Mouse (Mus musculus): ENCODE measurements at regions not wholly inside any gene's neighbourhood (a gene's known extent, or its start where the extent isn't known, plus 50 kb on each side); places are given as distances from the start of the nearest gene placed in this dataset.
"Not testable (repeated sequence)": the region's sequence is repeated elsewhere in the genome, so short reads cannot be mapped to it uniquely, and the experiment has no call there.

DNA sequence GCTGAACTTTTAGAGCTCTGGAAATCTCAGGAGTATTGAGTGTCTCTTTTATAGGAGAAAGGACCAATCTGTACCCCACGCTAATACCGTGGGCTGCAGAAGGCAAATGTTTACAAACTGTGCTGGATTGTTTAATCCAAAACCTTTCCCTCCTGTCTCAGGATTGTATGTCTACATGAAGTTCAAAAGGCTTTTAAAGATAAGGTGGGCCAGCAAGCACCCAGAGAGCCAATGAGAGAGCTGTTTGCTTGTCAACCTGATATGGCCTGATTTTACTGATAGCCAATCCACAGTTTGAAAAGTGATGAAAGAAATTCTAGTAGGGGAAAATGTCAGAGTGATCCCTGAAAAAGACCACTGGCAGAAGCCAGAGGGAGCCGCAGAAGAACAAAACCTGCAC is 305.8 kb downstream of the Inhba start:
- no peak for DNase-seq

DNA sequence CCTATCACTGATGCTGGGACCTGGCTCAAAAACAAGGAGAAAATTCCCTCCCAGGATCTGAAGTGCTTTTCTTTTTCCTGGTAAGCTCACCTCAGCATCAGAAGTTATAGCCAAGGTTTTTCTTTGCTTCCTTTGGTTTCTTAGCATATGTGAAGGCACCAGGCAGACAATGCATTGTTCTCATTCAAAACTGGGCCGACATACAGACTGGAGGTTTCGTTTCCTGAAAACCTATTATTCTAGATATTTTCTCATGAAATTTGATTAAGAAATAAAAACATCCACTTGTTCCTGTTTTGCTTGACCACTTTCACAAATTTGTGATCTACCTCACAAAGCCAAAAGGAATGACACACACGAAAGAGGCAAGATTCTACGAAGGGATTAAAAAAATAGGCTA is 308.7 kb downstream of the Inhba start:
- no peak for DNase-seq

- DNase-seq, result no peak
Measured at GRCm38 (mm10) chr13:16325661-16326060, 314.0 kb downstream of the Inhba start.

GRCm38 (mm10) chr13:16341727-16342126 is 330.1 kb downstream of the Inhba start:
- DNase-seq, result no peak

- DNase-seq, result no peak
Measured at GRCm38 (mm10) chr13:16342171-16342570, 330.5 kb downstream of the Inhba start.

- no peak for DNase-seq
Measured at GRCm38 (mm10) chr13:16343280-16343945, 331.8 kb downstream of the Inhba start.

DNA sequence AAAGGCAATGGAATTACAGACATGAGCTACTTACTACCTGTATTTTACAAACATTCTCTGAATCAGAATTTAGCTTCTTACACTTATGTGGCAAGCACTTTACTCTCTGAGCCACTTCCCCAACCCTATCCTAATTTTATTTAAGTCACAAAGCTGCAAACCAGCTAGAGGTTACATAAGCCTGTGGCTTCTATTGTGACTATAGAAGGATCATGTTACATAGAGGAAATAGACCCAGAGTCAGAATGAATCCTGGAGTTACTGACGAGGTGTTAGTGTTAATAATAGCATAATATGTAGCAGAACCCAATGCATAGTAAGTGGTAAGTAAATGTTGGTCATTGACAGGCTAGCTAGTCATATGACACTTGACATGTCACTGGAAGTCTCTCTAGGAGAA is 337.7 kb downstream of the Inhba start:
- DNase-seq, result no peak

- DNase-seq, result peak; percentile 14
Measured at GRCm38 (mm10) chr13:16350061-16350460, 338.4 kb downstream of the Inhba start.

DNA sequence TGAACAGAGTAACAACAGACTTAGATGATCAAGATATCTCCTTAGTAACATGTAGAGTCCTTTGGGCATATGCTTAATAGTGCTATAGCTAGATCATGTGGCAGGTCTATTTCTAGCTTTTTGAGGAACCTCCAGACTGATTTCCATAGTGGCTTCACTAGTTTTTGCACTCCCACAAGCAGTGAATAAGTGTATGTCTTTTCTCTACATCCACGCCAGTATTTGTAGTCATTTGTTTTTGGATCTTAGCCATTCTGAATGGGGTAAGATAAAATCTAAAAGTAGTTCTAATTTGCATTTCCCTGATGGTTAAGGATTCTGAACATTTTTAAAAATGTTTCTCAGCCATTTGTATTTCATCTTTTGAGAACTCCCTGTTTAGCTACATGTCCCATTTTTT is 343.7 kb downstream of the Inhba start:
- no peak for DNase-seq

DNA sequence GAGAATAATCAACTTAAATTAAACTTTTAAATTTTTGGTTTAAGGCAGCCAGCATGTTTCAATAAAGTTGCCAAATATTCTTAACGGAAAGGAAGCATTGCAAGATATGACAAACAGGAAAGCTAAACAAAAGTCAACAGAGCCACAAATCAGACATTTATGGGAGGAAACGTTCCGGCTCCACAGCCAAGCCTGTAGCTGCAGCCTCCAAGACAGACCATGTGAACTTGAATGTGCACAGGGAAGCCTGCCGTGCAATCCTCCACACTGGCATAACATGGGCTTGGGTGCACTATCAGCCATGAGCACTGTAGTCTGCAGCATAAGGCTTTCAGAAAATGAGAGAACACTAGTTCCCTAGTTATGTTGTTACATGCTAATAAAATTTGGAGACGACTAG is 367.8 kb downstream of the Inhba start:
- no peak for DNase-seq

DNA sequence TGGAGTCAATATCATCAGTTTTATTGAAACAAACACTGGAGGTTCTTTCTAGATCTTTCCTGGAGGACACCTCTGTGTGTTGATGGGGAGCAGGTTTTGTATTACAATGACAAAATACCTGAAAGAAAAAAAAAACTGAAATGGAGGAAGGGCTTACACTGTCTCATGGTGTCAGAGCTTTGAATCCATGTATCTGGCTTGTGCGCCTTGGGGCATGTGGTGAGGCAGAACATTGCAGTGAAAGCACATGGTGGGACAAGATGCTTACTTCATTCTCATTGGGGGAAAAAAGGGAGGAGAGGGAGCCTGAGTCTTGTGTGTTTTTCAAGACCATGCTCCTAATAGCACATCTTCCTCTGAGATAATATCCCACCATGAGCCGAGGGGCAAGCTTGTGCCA is 368.3 kb downstream of the Inhba start:
- no peak for DNase-seq

- no peak for DNase-seq
Measured at GRCm38 (mm10) chr13:16382936-16383511, 371.4 kb downstream of the Inhba start.

DNA sequence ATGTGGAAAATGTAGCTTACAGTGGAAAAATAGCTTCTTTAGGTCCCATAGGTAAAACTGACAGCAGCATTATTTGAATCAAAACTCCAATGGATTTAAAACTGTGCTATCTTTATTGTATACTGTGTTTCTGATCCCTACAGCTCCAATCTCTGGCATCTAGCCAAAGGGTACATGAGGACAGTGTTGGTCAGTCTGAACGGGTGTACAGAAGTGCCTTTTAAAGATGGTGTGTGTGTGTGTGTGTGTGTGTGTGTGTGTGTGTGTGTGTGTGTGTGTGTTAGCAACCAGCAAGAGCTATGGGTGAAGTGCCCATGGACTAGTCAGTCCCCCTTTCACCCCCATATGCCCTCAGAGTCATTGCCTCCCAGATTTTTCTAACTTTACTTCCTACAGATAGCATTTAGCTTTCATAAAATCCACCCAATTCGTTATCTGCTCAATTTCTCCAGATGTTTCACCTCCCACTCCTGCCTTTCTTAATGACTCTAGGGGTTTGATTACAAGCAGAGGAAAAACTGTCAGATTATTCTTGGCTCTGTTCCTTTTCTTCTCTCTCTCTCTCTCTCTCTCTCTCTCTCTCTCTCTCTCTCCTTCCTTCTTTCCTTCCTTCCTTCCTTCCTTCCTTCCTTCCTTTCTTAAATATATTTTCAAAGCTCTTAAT is 404.8 kb downstream of the Inhba start:
- no peak for DNase-seq

- no peak for DNase-seq
Measured at GRCm38 (mm10) chr13:16424147-16424546, 412.5 kb downstream of the Inhba start.

GRCm38 (mm10) chr13:16435436-16435835 is 423.8 kb downstream of the Inhba start:
- DNase-seq, result no peak

- DNase-seq, result no peak
Measured at GRCm38 (mm10) chr13:16453234-16453633, 441.6 kb downstream of the Inhba start.

DNA sequence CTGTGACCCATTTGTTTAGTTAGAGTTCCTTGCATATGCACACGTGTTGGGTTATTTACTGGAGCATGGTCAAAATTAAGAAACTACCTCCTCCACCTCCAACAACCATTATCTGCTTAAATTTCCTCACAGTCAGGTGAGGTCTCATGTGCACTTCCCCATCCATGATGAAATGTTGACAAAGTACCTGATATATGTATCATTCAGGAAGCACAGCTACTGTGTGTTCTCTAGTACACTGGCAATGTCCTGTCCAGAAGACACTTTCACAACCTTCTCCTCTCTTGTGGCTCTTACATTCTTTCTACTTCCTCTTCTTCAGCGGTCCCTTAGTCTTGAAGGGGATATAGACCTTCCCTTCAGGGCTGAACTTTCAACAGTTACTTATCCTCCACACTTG is 448.1 kb downstream of the Inhba start:
- DNase-seq, result no peak

GRCm38 (mm10) chr13:16461681-16462080 is 450.0 kb downstream of the Inhba start:
- no peak for DNase-seq

DNA sequence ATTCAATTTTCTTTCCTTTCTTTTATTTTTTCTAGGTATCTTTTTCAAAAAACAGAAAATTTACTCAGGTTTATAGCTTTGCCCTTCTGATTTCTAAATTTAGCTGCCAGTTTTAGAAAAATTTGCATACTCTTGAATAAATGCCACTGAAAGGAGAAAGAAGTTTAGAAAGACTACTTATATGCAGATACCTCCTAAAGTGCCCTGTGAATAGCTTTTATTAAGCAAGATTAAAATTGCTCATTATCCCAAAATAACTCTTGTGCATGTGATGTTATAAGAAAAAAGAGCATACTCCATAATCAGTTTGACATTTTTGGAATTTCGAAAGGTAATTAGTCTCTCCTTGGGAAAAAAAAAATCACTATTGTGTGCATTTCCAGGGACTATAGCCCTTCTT is 453.2 kb downstream of the Inhba start:
- no peak for DNase-seq

DNA sequence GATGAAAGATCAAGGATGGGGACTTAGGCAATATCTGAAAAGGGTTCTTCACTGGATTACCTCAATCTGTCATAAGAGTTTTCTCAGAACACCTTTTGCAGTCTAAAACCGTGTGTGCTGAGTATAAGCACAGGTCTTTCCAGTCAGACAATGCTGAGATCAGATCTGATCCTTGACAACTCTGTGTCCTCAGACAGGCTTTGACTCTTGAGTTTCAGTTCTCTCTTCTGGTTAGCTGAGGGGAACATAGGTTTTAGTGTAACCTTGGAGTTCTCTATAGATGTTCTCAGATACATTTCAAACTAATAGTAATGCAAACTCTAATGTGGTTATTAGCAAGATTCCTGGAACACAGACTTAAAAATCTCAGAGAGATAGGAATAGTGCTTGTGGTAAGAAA is 453.7 kb downstream of the Inhba start:
- DNase-seq, result no peak

- no peak for DNase-seq
Measured at GRCm38 (mm10) chr13:16465812-16466211, 454.2 kb downstream of the Inhba start.

DNA sequence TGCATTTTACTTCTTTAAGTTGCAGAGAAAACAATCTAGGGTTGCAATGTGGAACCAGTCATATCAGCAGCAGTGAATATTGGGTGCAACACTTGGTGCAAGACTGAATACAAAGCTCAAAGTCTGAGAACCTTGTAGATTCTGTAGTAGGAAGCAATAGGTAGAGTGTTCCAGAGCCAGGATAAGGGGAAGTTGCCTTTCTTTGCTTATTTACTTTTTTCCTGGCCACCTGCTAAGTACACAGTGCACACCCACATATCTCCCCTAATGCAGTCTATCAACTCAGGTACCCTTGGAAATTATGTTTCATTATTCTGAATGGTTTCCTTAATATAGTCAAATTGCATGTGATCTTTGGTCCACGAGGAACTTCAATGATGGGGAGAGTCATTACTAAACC is 464.9 kb downstream of the Inhba start:
- no peak for DNase-seq

GRCm38 (mm10) chr13:16487292-16487691 is 475.6 kb downstream of the Inhba start:
- no peak for DNase-seq

GRCm38 (mm10) chr13:16490680-16491079 is 479.0 kb downstream of the Inhba start:
- not testable (repeated sequence) for DNase-seq

GRCm38 (mm10) chr13:16498052-16498451 is 486.4 kb downstream of the Inhba start:
- no peak for DNase-seq
